Mouse (Mus musculus): Measurements from ENCODE around the gene Pold4.
A peak's percentile ranks its signal among the peaks of the same experiment; 100 is the strongest.

Pold4 gene

GRCm38 (mm10) chr19:4263702-4264101 is 32.0 kb downstream of the Pold4 start:
- H3K4me3 ChIP-seq (replicated peaks; ENCODE audit: low read length), result peak overlapping the region; percentile 60
- no peak for TF ChIP-seq POU5F1 (IDR thresholded peaks at IDR 0.05; ENCODE audit: borderline replicate concordance, low read length)
- no peak for TF ChIP-seq CTCF (conservative IDR thresholded peaks at IDR 0.05; ENCODE audit: low read length)
- TF ChIP-seq NANOG (IDR thresholded peaks at IDR 0.05; ENCODE audit: borderline replicate concordance, low read length), result no peak
- H3K9me3 ChIP-seq (ENCODE audit: low read length), result no peaks in the 10 kb centered on the region
- H3K36me3 ChIP-seq (ENCODE audit: insufficient read depth, low read length), result no peaks in the 10 kb centered on the region
- H3K4me1 ChIP-seq (replicated peaks; ENCODE audit: low read depth, low read length), result peaks cover 26% of the 10 kb centered on the region
- peaks cover 48% of the 10 kb centered on the region for H3K27me3 ChIP-seq (ENCODE audit: insufficient read depth, low read length)

GRCm38 (mm10) chr19:4264171-4264780 is 32.6 kb downstream of the Pold4 start:
- TF ChIP-seq CTCF (conservative IDR thresholded peaks at IDR 0.05; ENCODE audit: low read length), result no peak
- no peak for TF ChIP-seq POU5F1 (IDR thresholded peaks at IDR 0.05; ENCODE audit: borderline replicate concordance, low read length)
- no peak for TF ChIP-seq NANOG (IDR thresholded peaks at IDR 0.05; ENCODE audit: borderline replicate concordance, low read length)

GRCm38 (mm10) chr19:4265956-4266355 is 34.3 kb downstream of the Pold4 start:
- Histone ChIP-seq H3K9me3 (ENCODE audit: low read length) (no peaks in the 10 kb centered on the region), H3K36me3 (ENCODE audit: insufficient read depth, low read length) (peaks cover 8% of the 10 kb centered on the region), H3K4me1 (replicated peaks; ENCODE audit: low read depth, low read length) (peaks cover 35% of the 10 kb centered on the region), H3K4me3 (replicated peaks; ENCODE audit: low read length) (0 out of 2 replicates have a peak overlapping the region, but pooled peaks have one; percentile 13), H3K27me3 (ENCODE audit: insufficient read depth, low read length) (peaks cover 66% of the 10 kb centered on the region)
- no peak for TF ChIP-seq POU5F1 (IDR thresholded peaks at IDR 0.05; ENCODE audit: borderline replicate concordance, low read length)
- TF ChIP-seq CTCF (conservative IDR thresholded peaks at IDR 0.05; ENCODE audit: low read length), result no peak
- no peak for TF ChIP-seq NANOG (IDR thresholded peaks at IDR 0.05; ENCODE audit: borderline replicate concordance, low read length)

More at GRCm38 (mm10) chr19:4264171-4264780, 32.6 kb downstream of the Pold4 start:
- Histone ChIP-seq H3K4me1 (replicated peaks; ENCODE audit: low read depth, low read length) (peaks cover 31% of the 10 kb centered on the region), H3K9me3 (ENCODE audit: low read length) (no peaks in the 10 kb centered on the region), H3K4me3 (replicated peaks; ENCODE audit: low read length) (peak overlapping the region; percentile 60), H3K36me3 (ENCODE audit: insufficient read depth, low read length) (no peaks in the 10 kb centered on the region), H3K27me3 (ENCODE audit: insufficient read depth, low read length) (peaks cover 53% of the 10 kb centered on the region)

GRCm38 (mm10) chr19:4268566-4269361 is 37.1 kb downstream of the Pold4 start, which contains the start of gene Ssh3:
Gene Ssh3 (minus strand): TSS chr19:4269180.
- Histone ChIP-seq H3K36me3 (ENCODE audit: insufficient read depth, low read length) (peaks cover 12% of the 10 kb centered on the region), H3K4me3 (replicated peaks; ENCODE audit: low read length) (peak within 1 kb of the TSS; percentile 80), H3K27me3 (ENCODE audit: insufficient read depth, low read length) (peaks cover 58% of the 10 kb centered on the region), H3K4me1 (replicated peaks; ENCODE audit: low read depth, low read length) (peaks cover 25% of the 10 kb centered on the region), H3K9me3 (ENCODE audit: low read length) (no peaks in the 10 kb centered on the region)
- TF ChIP-seq NANOG (IDR thresholded peaks at IDR 0.05; ENCODE audit: borderline replicate concordance, low read length), result no peak
- no peak for TF ChIP-seq POU5F1 (IDR thresholded peaks at IDR 0.05; ENCODE audit: borderline replicate concordance, low read length)
- no peak for TF ChIP-seq CTCF (conservative IDR thresholded peaks at IDR 0.05; ENCODE audit: low read length)

GRCm38 (mm10) chr19:4270187-4270586 is 38.5 kb downstream of the Pold4 start:
- no peak overlapping the region for H3K4me3 ChIP-seq (replicated peaks; ENCODE audit: low read length)

GRCm38 (mm10) chr19:4270972-4271371 is 39.3 kb downstream of the Pold4 start:
- no peak for TF ChIP-seq CTCF (conservative IDR thresholded peaks at IDR 0.05; ENCODE audit: low read length)
- TF ChIP-seq POU5F1 (IDR thresholded peaks at IDR 0.05; ENCODE audit: borderline replicate concordance, low read length), result no peak
- no peak for TF ChIP-seq NANOG (IDR thresholded peaks at IDR 0.05; ENCODE audit: borderline replicate concordance, low read length)

More at GRCm38 (mm10) chr19:4270187-4270586, 38.5 kb downstream of the Pold4 start:
- H3K36me3 ChIP-seq (ENCODE audit: insufficient read depth, low read length), result peaks cover 12% of the 10 kb centered on the region
- H3K27me3 ChIP-seq (ENCODE audit: insufficient read depth, low read length), result peaks cover 43% of the 10 kb centered on the region
- peaks cover 22% of the 10 kb centered on the region for H3K4me1 ChIP-seq (replicated peaks; ENCODE audit: low read depth, low read length)
- no peaks in the 10 kb centered on the region for H3K9me3 ChIP-seq (ENCODE audit: low read length)
- TF ChIP-seq POU5F1 (IDR thresholded peaks at IDR 0.05; ENCODE audit: borderline replicate concordance, low read length) (no peak), CTCF (conservative IDR thresholded peaks at IDR 0.05; ENCODE audit: low read length) (no peak), NANOG (IDR thresholded peaks at IDR 0.05; ENCODE audit: borderline replicate concordance, low read length) (no peak)

GRCm38 (mm10) chr19:4279487-4279886 is 47.8 kb downstream of the Pold4 start:
- H3K4me1 ChIP-seq (replicated peaks; ENCODE audit: low read depth, low read length), result peaks cover 24% of the 10 kb centered on the region
- peaks cover 15% of the 10 kb centered on the region for H3K27me3 ChIP-seq (ENCODE audit: insufficient read depth, low read length)
- peak; percentile 82 for TF ChIP-seq CTCF (conservative IDR thresholded peaks at IDR 0.05; ENCODE audit: low read length)
- no peak for TF ChIP-seq POU5F1 (IDR thresholded peaks at IDR 0.05; ENCODE audit: borderline replicate concordance, low read length)
- 0 out of 2 replicates have a peak, but pooled peaks cover 8% of the 10 kb centered on the region for H3K36me3 ChIP-seq (ENCODE audit: insufficient read depth, low read length)
- no peak overlapping the region for H3K4me3 ChIP-seq (replicated peaks; ENCODE audit: low read length)
- no peaks in the 10 kb centered on the region for H3K9me3 ChIP-seq (ENCODE audit: low read length)

More at GRCm38 (mm10) chr19:4270972-4271371, 39.3 kb downstream of the Pold4 start:
- Histone ChIP-seq H3K4me1 (replicated peaks; ENCODE audit: low read depth, low read length) (peaks cover 22% of the 10 kb centered on the region), H3K9me3 (ENCODE audit: low read length) (no peaks in the 10 kb centered on the region), H3K36me3 (ENCODE audit: insufficient read depth, low read length) (peaks cover 12% of the 10 kb centered on the region), H3K4me3 (replicated peaks; ENCODE audit: low read length) (no peak overlapping the region), H3K27me3 (ENCODE audit: insufficient read depth, low read length) (peaks cover 38% of the 10 kb centered on the region)

- Histone ChIP-seq H3K36me3 (ENCODE audit: insufficient read depth, low read length) (peaks cover 11% of the 10 kb centered on the region), H3K27me3 (ENCODE audit: insufficient read depth, low read length) (peaks cover 15% of the 10 kb centered on the region), H3K9me3 (ENCODE audit: low read length) (no peaks in the 10 kb centered on the region), H3K4me1 (replicated peaks; ENCODE audit: low read depth, low read length) (peaks cover 32% of the 10 kb centered on the region), H3K4me3 (replicated peaks; ENCODE audit: low read length) (no peak overlapping the region)
- no peak for TF ChIP-seq CTCF (conservative IDR thresholded peaks at IDR 0.05; ENCODE audit: low read length)
- no peak for TF ChIP-seq POU5F1 (IDR thresholded peaks at IDR 0.05; ENCODE audit: borderline replicate concordance, low read length)
- TF ChIP-seq NANOG (IDR thresholded peaks at IDR 0.05; ENCODE audit: borderline replicate concordance, low read length), result no peak
These were observed 48.7 kb downstream of the Pold4 start for GRCm38 (mm10) chr19:4280425-4280824.
